Mouse (Mus musculus) CH12.LX (cell line): ENCODE measurements at regions not wholly inside any gene's neighbourhood (a gene's known extent, or its start where the extent isn't known, plus 50 kb on each side); places are given as distances from the start of the nearest gene placed in this dataset.

Experiments
- DNase-seq: peaks from one replicate; pipeline ENCODE4 v3.0.0-alpha.2; 2013; ENCODE audit errors: extremely low read depth
- H3K27ac ChIP-seq: 2 replicates; pipeline ENCODE4 v1.5.1; 2012; ENCODE audit warnings: low read depth, mild to moderate bottlenecking, control low read depth, moderate library complexity; ENCODE audit not compliant: insufficient read depth
- H3K27me3 ChIP-seq: replicated peaks from 2 replicates; pipeline ENCODE3; 2012; ENCODE audit warnings: inconsistent platforms
- H3K36me3 ChIP-seq, 2 experiments: replicated peaks in 1 of 2; 2 replicates each; pipeline versions ENCODE3 to v1.6.1; 2012; ENCODE audit warnings: inconsistent platforms in 1 of 2, low read length in 1 of 2, mild to moderate bottlenecking in 1 of 2, mixed read lengths in 1 of 2, moderate library complexity in 1 of 2; ENCODE audit not compliant: control insufficient read depth in 1 of 2, insufficient read depth in 1 of 2
- H3K4me1 ChIP-seq, 2 experiments: 2 replicates each; pipeline ENCODE4 v1.6.1; 2012; ENCODE audit warnings: inconsistent platforms in 1 of 2, moderate library complexity in 1 of 2; ENCODE audit not compliant: insufficient read depth in 2 of 2, control insufficient read depth in 1 of 2
- H3K4me2 ChIP-seq: 2 replicates; pipeline ENCODE4 v1.6.1; 2012; ENCODE audit warnings: low read depth, mild to moderate bottlenecking, control low read depth; ENCODE audit not compliant: poor library complexity, insufficient read depth, severe bottlenecking
- H3K4me3 ChIP-seq, 3 experiments: fragments of 150-350 bp in 1 of 3; sonication (generic) in 1 of 3; replicated peaks in 1 of 3; 2 replicates each; pipeline versions ENCODE3 to v1.5.1; 2011 to 2012; ENCODE audit warnings: low read depth in 2 of 3, low read length in 2 of 3, mild to moderate bottlenecking in 2 of 3, moderate library complexity in 2 of 3, control low read depth in 1 of 3, improper control_type of control experiment in 1 of 3, inconsistent platforms in 1 of 3, mixed read lengths in 1 of 3; ENCODE audit not compliant: poor library complexity in 1 of 3
- H3K79me2 ChIP-seq: replicated peaks from 2 replicates; pipeline ENCODE4 v1.6.1; 2012; ENCODE audit warnings: mild to moderate bottlenecking, moderate library complexity; ENCODE audit not compliant: control insufficient read depth, poor library complexity, insufficient read depth, severe bottlenecking; ENCODE audit errors: extremely low read depth
- H3K9ac ChIP-seq: 2 replicates; pipeline ENCODE4 v1.6.1; 2012; ENCODE audit warnings: low read depth, mild to moderate bottlenecking, control low read depth, moderate library complexity; ENCODE audit not compliant: insufficient read depth
- H3K9me3 ChIP-seq: replicated peaks from 2 replicates; pipeline ENCODE3; 2012; ENCODE audit warnings: low read length, inconsistent platforms, mixed read lengths
- E2F4 ChIP-seq: IDR thresholded peaks from 2 replicates; pipeline ENCODE4 v1.6.1; 2011; ENCODE audit warnings: low read depth, low read length, improper control_type of control experiment; ENCODE audit not compliant: insufficient replicate concordance
- ELF1 ChIP-seq: IDR thresholded peaks from 2 replicates; pipeline ENCODE4 v1.6.1; 2014; ENCODE audit warnings: low read depth, mild to moderate bottlenecking, inconsistent platforms, low read length, improper control_type of control experiment
- EP300 ChIP-seq: IDR thresholded peaks from 2 replicates; pipeline ENCODE4 v1.6.1; 2011; ENCODE audit warnings: low read length, improper control_type of control experiment
- GABPA ChIP-seq: IDR thresholded peaks from 2 replicates; pipeline ENCODE4 v1.6.1; 2012; ENCODE audit warnings: low read depth, low read length, improper control_type of control experiment, inconsistent platforms; ENCODE audit not compliant: insufficient replicate concordance
- HCFC1 ChIP-seq: IDR thresholded peaks from 2 replicates; pipeline ENCODE4 v1.6.1; 2012; ENCODE audit warnings: low read depth, mild to moderate bottlenecking, inconsistent platforms, low read length, improper control_type of control experiment
- IRF4 ChIP-seq: IDR thresholded peaks from 2 replicates; pipeline ENCODE4 v1.6.1; 2014; ENCODE audit warnings: low read depth, mild to moderate bottlenecking, inconsistent platforms, low read length, improper control_type of control experiment
- MAFK ChIP-seq: IDR thresholded peaks from 2 replicates; pipeline ENCODE4 v1.6.1; 2011; ENCODE audit warnings: low read length, improper control_type of control experiment; ENCODE audit not compliant: insufficient replicate concordance
- MAX ChIP-seq: IDR thresholded peaks from 2 replicates; pipeline ENCODE4 v1.6.1; 2011; ENCODE audit warnings: low read length, improper control_type of control experiment
- MEF2A ChIP-seq: IDR thresholded peaks from 2 replicates; pipeline ENCODE4 v1.6.1; 2014; ENCODE audit warnings: low read depth, mild to moderate bottlenecking, inconsistent platforms, low read length, improper control_type of control experiment, borderline replicate concordance
- MXI1 ChIP-seq: IDR thresholded peaks from 2 replicates; pipeline ENCODE4 v1.6.1; 2011; ENCODE audit warnings: mild to moderate bottlenecking, low read depth, low read length, improper control_type of control experiment
- MYC ChIP-seq: IDR thresholded peaks from 2 replicates; pipeline ENCODE4 v1.6.1; 2011; ENCODE audit warnings: low read depth, mild to moderate bottlenecking, improper control_type of control experiment, low read length
- NRF1 ChIP-seq: IDR thresholded peaks from 2 replicates; pipeline ENCODE4 v1.6.1; 2014; ENCODE audit warnings: low read depth, mild to moderate bottlenecking, inconsistent platforms, low read length, improper control_type of control experiment, moderate library complexity
- RAD21 ChIP-seq: IDR thresholded peaks from 2 replicates; pipeline ENCODE4 v1.6.1; 2011; ENCODE audit warnings: low read depth, mild to moderate bottlenecking, low read length, improper control_type of control experiment, moderate library complexity
- UBTF ChIP-seq: IDR thresholded peaks from 2 replicates; pipeline ENCODE4 v1.6.1; 2012; ENCODE audit warnings: low read depth, mild to moderate bottlenecking, inconsistent platforms, low read length, improper control_type of control experiment, moderate library complexity
- ZKSCAN1 ChIP-seq: IDR thresholded peaks from 2 replicates; pipeline ENCODE4 v1.6.1; 2012; ENCODE audit warnings: low read depth, inconsistent platforms, low read length, improper control_type of control experiment, borderline replicate concordance
- ZMIZ1 ChIP-seq: IDR thresholded peaks from 2 replicates; pipeline ENCODE4 v1.6.1; 2012; ENCODE audit warnings: low read depth, mild to moderate bottlenecking, inconsistent platforms, low read length, improper control_type of control experiment
- dilution Hi-C: fragments of 300-500 bp; cut with MboI; formaldehyde crosslinking; loops from 2 replicates; pipeline ENCODE4 v1.14.3; 2020; ENCODE audit warnings: low sequenced_read_pairs; ENCODE audit not compliant: extremely low pct_unique_long_range_greater_than_20kb, extremely low pct_ligation_motif_present
- in situ Hi-C: fragments of 300-500 bp; cut with MboI; formaldehyde crosslinking; loops from 3 replicates; pipeline ENCODE4 v1.14.3; 2019; ENCODE audit warnings: low sequenced_read_pairs, low pct_ligation_motif_present, low pct_unique_long_range_greater_than_20kb, mixed read lengths

DNA sequence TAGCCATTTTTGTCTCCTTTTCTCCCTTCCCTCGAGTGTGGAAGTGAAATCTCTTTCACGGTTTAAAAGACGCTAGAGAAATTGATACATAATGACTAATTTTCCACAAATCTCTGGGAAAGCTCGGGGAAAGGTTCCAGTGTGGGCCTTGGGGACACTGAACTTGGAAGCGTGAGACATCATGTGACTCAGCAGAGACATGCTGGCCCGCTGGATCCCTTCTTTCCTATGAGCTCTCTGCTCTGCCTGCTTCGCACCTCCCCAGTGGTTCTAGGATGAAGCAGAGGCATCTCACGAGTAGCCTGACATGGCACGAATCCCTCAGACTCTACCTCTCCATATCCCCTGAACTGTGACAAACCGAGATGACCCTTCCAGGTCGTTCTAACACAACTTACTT lies 206.2 kb downstream of the Rnd3 start:
- Histone ChIP-seq H3K79me2 (no peaks in the 10 kb centered on the region), H3K9ac (no peak overlapping the region; the same call in 1 of the 2 replicates), H3K27ac (no peak overlapping the region), H3K4me2 (peak overlapping the region; percentile 90), H3K9me3 (no peaks in the 10 kb centered on the region), H3K4me1 (peaks cover 2 to 8% of the 10 kb centered on the region in 2 experiments; a peak in 2 of 4 replicates), H3K4me3 (peak overlapping the region in 1 of 3 experiments; percentile 12), H3K36me3 (no peaks in the 10 kb centered on the region), H3K27me3 (no peaks in the 10 kb centered on the region)
- no peak for TF ChIP-seq MEF2A
- TF ChIP-seq IRF4 = no peak
- TF ChIP-seq MXI1 = no peak
- TF ChIP-seq ZMIZ1 = no peak
- TF ChIP-seq UBTF = no peak
- TF ChIP-seq RAD21 = no peak
- no peak for TF ChIP-seq MAX
- no peak for TF ChIP-seq MYC
- TF ChIP-seq E2F4 = no peak
- TF ChIP-seq ZKSCAN1 = no peak
- TF ChIP-seq MAFK = no peak
- no peak for TF ChIP-seq HCFC1
- TF ChIP-seq NRF1 = no peak
- no peak for TF ChIP-seq ELF1
- TF ChIP-seq GABPA = no peak
- TF ChIP-seq EP300 = no peak
- dilution Hi-C loops (no loop called here), in situ Hi-C loops (no loop called here)
- peak; percentile 8 for DNase-seq

DNA sequence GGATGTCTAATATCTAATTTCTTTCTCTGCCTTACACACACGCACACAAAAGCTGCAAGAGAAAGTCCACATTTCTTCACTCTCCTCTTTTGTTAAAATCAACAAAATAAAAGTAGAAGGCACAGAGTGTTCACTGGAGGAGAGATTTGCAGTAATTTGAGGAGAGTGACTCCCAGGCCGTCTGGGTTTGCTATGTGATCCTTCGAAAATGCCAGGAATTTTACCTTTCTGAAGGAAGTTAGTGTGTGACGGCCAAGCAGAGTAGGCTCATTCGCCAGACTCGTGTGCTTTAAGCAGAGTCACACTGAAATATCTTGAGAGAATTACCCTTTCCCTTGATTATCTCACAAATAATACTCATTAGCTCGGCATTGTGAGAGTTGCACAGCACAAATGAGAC lies 216.0 kb downstream of the Rnd3 start:
- H3K36me3 ChIP-seq = no peaks in the 10 kb centered on the region
- no peak for DNase-seq
- in situ Hi-C loops (no loop called here), dilution Hi-C loops (no loop called here)
- TF ChIP-seq NRF1 (no peak), ZMIZ1 (no peak)
- no peak overlapping the region for H3K9ac ChIP-seq
- peaks cover 0 to 10% of the 10 kb centered on the region in 2 experiments; a peak in 2 of 4 replicates for H3K4me1 ChIP-seq
- no peak overlapping the region for H3K4me2 ChIP-seq
- H3K79me2 ChIP-seq = no peaks in the 10 kb centered on the region
- H3K4me3 ChIP-seq = no peak overlapping the region
- no peak overlapping the region for H3K27ac ChIP-seq
- no peaks in the 10 kb centered on the region for H3K27me3 ChIP-seq
- H3K9me3 ChIP-seq = no peaks in the 10 kb centered on the region
